Mouse (Mus musculus) cortical plate, adult 2 months (tissue): Measurements from ENCODE around the gene Capn11. TPM values are rescaled to one million over a fixed set of nuclear protein-coding genes. Genes with fewer than 3 reads are reported as not detected.

Source experiments
- H3K27ac ChIP-seq: fragments of 200-500 bp; 2 replicates; pipeline ENCODE4 v1.5.1; 2012; ENCODE audit warnings: low read length, control low read depth, inconsistent platforms; ENCODE audit not compliant: insufficient read depth
- H3K4me1 ChIP-seq: fragments of 200-500 bp; 2 replicates; pipeline ENCODE4 v1.6.1; 2011; ENCODE audit warnings: low read length; ENCODE audit not compliant: control insufficient read depth, insufficient read depth
- H3K4me3 ChIP-seq: fragments of 200-500 bp; 2 replicates; pipeline ENCODE4 v1.5.1; 2011; ENCODE audit warnings: mild to moderate bottlenecking, low read length, control low read depth; ENCODE audit not compliant: insufficient read depth
- CTCF ChIP-seq: fragments of 200-500 bp; IDR thresholded peaks from 2 replicates; pipeline ENCODE4 v1.5.1; 2011; ENCODE audit warnings: mild to moderate bottlenecking, control low read depth, low read length; ENCODE audit not compliant: insufficient read depth; ENCODE audit errors: extremely low read depth
- POLR2A ChIP-seq: fragments of 200-500 bp; IDR thresholded peaks from 2 replicates; pipeline ENCODE4 v1.6.1; 2011; ENCODE audit warnings: mild to moderate bottlenecking, low read length, control low read depth; ENCODE audit not compliant: insufficient read depth; ENCODE audit errors: extremely low read depth
- polyA plus RNA-seq: library from polyadenylated mRNA; depleted of rRNA; stranded (reverse); fragments of >200 nt; gene quantifications from 2 replicates; pipeline ENCODE4 v1.2.3, GENCODE M21; 2012

Gene Capn11
- polyA plus RNA-seq, 1 experiment: 0.21 TPM

DNA sequence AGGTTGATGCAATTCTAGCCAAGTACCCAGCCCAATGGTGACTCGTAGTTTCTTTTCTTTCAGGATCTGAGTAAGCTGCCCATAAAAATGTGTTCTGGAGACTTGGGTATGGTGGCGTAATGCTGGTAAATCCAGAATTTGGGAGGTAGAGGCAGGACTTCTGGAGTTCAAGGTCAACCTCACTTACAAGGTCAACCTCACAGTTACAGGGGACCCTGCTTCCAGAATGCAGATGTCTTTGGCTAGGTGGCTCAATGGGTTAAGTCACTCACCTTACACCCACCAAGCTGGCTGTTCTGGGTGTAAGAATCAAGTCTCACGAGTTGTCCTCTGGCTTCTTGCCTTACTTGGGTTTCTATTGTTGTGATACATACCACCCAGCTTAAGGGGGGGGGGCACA, 42.4 kb downstream of the Capn11 start:
- Histone ChIP-seq H3K4me3 (no peak overlapping the region), H3K27ac (no peak overlapping the region), H3K4me1 (no peaks in the 10 kb centered on the region)
- no peak for TF ChIP-seq CTCF

DNA sequence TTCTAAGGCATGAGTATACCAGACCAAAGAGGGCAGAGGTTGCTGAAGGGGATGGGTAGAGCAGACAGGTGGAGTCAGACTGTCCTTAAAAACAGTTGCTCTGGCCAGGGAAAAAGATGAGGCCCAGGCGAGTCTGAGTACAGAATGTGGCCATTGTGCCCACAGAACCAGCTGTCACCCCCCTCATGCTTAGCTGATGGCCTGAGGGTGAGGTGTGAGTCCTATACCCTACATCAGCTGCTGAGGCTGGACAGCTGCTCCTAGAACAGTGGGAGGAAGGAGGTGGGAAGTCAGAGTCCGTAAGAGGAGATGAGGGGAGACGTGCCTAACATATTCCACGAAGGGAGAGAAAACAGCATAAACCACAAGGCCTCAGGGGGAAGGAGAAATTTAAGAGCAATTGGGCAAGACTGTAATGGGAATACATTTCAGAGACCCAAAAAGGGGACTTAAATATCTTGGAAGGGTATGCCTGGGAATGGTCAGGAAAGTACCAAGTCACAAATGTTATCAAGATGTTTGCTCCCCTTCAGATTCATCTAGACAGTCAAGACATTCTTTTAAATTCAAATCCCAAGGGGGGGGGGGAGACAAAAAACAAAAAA, 43.0 kb downstream of the Capn11 start:
- Histone ChIP-seq H3K4me3 (no peak overlapping the region), H3K4me1 (no peaks in the 10 kb centered on the region), H3K27ac (no peak overlapping the region)
- TF ChIP-seq CTCF (no peak), POLR2A (no peak)

GRCm38 (mm10) chr17:45612921-45613320, 46.2 kb downstream of the Capn11 start:
- Histone ChIP-seq H3K27ac (no peak overlapping the region), H3K4me3 (no peak overlapping the region), H3K4me1 (peaks cover 2% of the 10 kb centered on the region; the same call in 1 of the 2 replicates)
- TF ChIP-seq CTCF: no peak
- TF ChIP-seq POLR2A: no peak

GRCm38 (mm10) chr17:45612008-45612407, 47.1 kb downstream of the Capn11 start:
- no peak overlapping the region for H3K4me3 ChIP-seq

GRCm38 (mm10) chr17:45610144-45610866, 48.8 kb downstream of the Capn11 start:
- H3K4me3 ChIP-seq: no peak overlapping the region
- peaks cover 2% of the 10 kb centered on the region; the same call in 1 of the 2 replicates for H3K4me1 ChIP-seq
- TF ChIP-seq POLR2A (no peak), CTCF (no peak)
- H3K27ac ChIP-seq: no peak overlapping the region

More at GRCm38 (mm10) chr17:45612008-45612407, 47.1 kb downstream of the Capn11 start:
- TF ChIP-seq POLR2A (no peak), CTCF (no peak)
- peaks cover 2% of the 10 kb centered on the region; the same call in 1 of the 2 replicates for H3K4me1 ChIP-seq
- H3K27ac ChIP-seq: no peak overlapping the region

DNA sequence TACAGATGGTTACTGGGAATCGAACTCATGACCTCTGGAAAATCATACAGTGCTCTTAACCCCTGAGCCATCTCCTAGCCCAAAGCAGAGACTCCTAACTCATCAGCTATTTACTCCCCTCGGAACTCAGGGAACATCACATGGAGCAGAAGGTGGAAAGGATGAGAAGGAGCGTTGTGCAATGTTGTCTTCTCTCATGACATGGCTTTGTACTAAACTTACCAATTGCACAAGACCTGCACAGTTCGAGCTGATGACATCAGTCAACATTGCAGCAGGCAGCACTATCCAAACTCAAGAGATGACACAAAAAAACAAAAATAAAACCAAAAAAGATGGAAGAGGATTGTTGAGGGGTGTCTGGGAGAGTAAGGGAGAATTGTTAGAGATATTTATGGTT, 50.7 kb downstream of the Capn11 start:
- TF ChIP-seq CTCF (no peak), POLR2A (no peak)
- Histone ChIP-seq H3K4me3 (no peak overlapping the region), H3K27ac (no peak overlapping the region), H3K4me1 (peaks cover 2% of the 10 kb centered on the region; the same call in 1 of the 2 replicates)

GRCm38 (mm10) chr17:45606992-45607879, 51.9 kb downstream of the Capn11 start:
- no peak overlapping the region for H3K27ac ChIP-seq
- H3K4me1 ChIP-seq: peaks cover 2% of the 10 kb centered on the region; the same call in 1 of the 2 replicates
- no peak for TF ChIP-seq CTCF
- no peak for TF ChIP-seq POLR2A
- no peak overlapping the region for H3K4me3 ChIP-seq

DNA sequence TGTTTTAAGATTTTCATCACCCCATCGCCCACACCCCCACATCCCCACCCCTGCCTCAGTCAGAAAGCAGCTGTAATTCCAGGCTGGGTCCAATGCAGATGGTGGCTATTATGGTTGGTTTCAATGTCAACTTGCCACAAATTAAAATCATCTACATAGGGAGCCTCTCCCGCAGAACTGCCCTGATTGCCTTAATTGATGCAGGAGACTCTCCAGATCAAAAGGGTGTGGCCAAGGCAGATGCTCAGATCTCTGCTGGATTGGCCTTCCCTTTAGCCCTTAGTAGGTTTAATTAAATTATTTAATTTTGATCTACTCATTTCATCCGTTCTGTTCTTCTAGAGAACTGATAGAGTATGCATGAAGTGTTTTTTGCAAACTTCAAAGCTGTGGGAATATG, 56.1 kb downstream of the Capn11 start:
- no peak for TF ChIP-seq POLR2A
- no peak for TF ChIP-seq CTCF
- H3K27ac ChIP-seq: no peak overlapping the region
- H3K4me3 ChIP-seq: no peak overlapping the region
- no peaks in the 10 kb centered on the region for H3K4me1 ChIP-seq

DNA sequence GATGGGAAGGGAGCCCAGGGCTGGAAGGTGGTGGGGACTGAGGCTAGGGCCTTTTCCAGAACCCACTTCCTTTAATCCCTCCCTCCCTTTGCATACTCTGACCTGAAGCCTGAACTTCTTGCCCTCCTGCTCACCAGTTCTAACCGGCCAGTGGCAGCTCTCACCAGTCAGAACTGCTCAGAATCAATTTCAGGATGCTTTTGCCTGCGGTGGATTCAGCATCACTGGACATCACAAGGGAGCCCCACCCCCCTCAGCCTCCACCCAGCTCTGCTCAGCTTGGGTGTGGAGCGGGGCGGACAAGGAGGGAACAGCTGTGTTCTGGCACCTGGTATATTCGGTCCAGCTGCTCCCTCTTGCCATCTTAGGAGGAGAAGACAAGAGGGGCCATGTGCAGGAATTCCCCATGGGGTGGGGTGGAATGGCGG, 57.2 kb downstream of the Capn11 start, which contains the start of gene Mymx:
Mymx (minus strand) TSS at position 226 of the 428 bp plus-strand sequence.
- peaks cover under 1% of the 10 kb centered on the region; the same call in 1 of the 2 replicates for H3K4me1 ChIP-seq
- no peak within 1 kb of the TSS for H3K4me3 ChIP-seq
- no peak within 1 kb of the TSS for H3K27ac ChIP-seq
- TF ChIP-seq POLR2A (no peak), CTCF (no peak)

- H3K4me3 ChIP-seq: no peak overlapping the region
- TF ChIP-seq POLR2A (no peak), CTCF (no peak)
- no peak overlapping the region for H3K27ac ChIP-seq
- peaks cover 5% of the 10 kb centered on the region for H3K4me1 ChIP-seq
Observed at GRCm38 (mm10) chr17:45601325-45601724, 57.8 kb downstream of the Capn11 start.
